Mouse (Mus musculus) 416B (cell line): ENCODE data around the gene Adamts20.

ENCODE experiments used
- DNase-seq: peaks from one replicate; pipeline ENCODE4 v3.0.0; 2011; ENCODE audit warnings: low read depth

Gene Adamts20

GRCm38 (mm10) chr15:94248386-94248785, 216.8 kb downstream of the Adamts20 start:
- no peak for DNase-seq

GRCm38 (mm10) chr15:94246669-94247068, 218.5 kb downstream of the Adamts20 start:
- DNase-seq = no peak

GRCm38 (mm10) chr15:94244336-94244735, 220.9 kb downstream of the Adamts20 start:
- no peak for DNase-seq

- no peak for DNase-seq
These were observed 223.1 kb downstream of the Adamts20 start for GRCm38 (mm10) chr15:94242133-94242532.

- peak; percentile 45 for DNase-seq
These were observed 225.6 kb downstream of the Adamts20 start for GRCm38 (mm10) chr15:94239637-94240036.

GRCm38 (mm10) chr15:94239127-94239526, 226.1 kb downstream of the Adamts20 start:
- no peak for DNase-seq

GRCm38 (mm10) chr15:94238058-94238876, 227.0 kb downstream of the Adamts20 start:
- DNase-seq = no peak

- DNase-seq = no peak
These were observed 228.5 kb downstream of the Adamts20 start for GRCm38 (mm10) chr15:94236726-94237125.

GRCm38 (mm10) chr15:94236121-94236520, 229.1 kb downstream of the Adamts20 start:
- DNase-seq = no peak

- DNase-seq = no peak
These were observed 230.0 kb downstream of the Adamts20 start for GRCm38 (mm10) chr15:94235190-94235589.

GRCm38 (mm10) chr15:94231246-94231645, 234.0 kb downstream of the Adamts20 start:
- DNase-seq = no peak

- DNase-seq = no peak
These were observed 237.8 kb downstream of the Adamts20 start for GRCm38 (mm10) chr15:94227388-94227787.

GRCm38 (mm10) chr15:94223101-94223500, 242.1 kb downstream of the Adamts20 start:
- DNase-seq = no peak

- DNase-seq = no peak
These were observed 244.5 kb downstream of the Adamts20 start for GRCm38 (mm10) chr15:94220686-94221085.
